Mouse (Mus musculus): ENCODE data around the gene Slc35a1. TPM values are rescaled to one million over a fixed set of nuclear protein-coding genes. Genes with fewer than 3 reads are reported as not detected.

The Slc35a1 gene
- polyA plus RNA-seq, 1 experiment, result 20.4 TPM

DNA sequence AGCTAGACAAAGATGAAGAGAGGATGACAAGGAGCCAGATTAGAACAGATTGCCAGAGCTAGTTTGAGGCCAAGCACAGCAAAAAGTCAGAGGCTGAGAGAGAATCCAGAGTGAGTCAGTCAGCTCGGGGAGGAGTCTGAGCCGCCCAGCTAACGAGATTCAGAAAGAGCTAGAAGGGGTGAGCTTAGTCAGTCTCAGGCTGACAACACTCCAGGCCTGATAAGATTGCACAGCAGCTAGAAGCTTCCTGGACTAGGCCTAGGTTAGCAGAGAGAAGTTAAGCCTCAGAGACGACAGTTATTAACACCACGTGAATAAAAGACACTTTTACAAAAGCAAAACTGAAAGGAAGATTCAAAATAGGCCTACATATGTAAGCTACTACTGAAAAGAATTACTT, 19.3 kb downstream of the Slc35a1 start:
- Histone ChIP-seq H3K36me3 (ENCODE audit: control insufficient read depth, insufficient read depth, low read length, poor library complexity, severe bottlenecking) (peaks cover 18% of the 10 kb centered on the region), H3K27ac (ENCODE audit: insufficient read depth, low read length) (no peak overlapping the region), H3K9me3 (replicated peaks; ENCODE audit: control insufficient read depth, insufficient read depth, low read length, poor library complexity, severe bottlenecking) (no peaks in the 10 kb centered on the region), H3K27me3 (ENCODE audit: control insufficient read depth, insufficient read depth, low read length, poor library complexity, severe bottlenecking) (no peaks in the 10 kb centered on the region), H3K9ac (ENCODE audit: low read depth, poor library complexity, severe bottlenecking) (no peak overlapping the region), H3K4me3 (ENCODE audit: low read depth, low read length) (no peak overlapping the region), H3K4me1 (ENCODE audit: control insufficient read depth, insufficient read depth, low read length) (no peaks in the 10 kb centered on the region)
- TF ChIP-seq EP300 (IDR thresholded peaks at IDR 0.05; ENCODE audit: insufficient read depth, low read depth, low read length) (no peak), CTCF (IDR thresholded peaks at IDR 0.05; ENCODE audit: low read depth, low read length) (no peak), POLR2A (IDR thresholded peaks at IDR 0.05; ENCODE audit: insufficient read depth, low read length) (no peak)

- Histone ChIP-seq H3K27me3 (ENCODE audit: control insufficient read depth, insufficient read depth, low read length, poor library complexity, severe bottlenecking) (no peaks in the 10 kb centered on the region), H3K27ac (ENCODE audit: insufficient read depth, low read length) (no peak overlapping the region), H3K4me3 (ENCODE audit: low read depth, low read length) (no peak overlapping the region), H3K4me1 (ENCODE audit: control insufficient read depth, insufficient read depth, low read length) (no peaks in the 10 kb centered on the region), H3K36me3 (ENCODE audit: control insufficient read depth, insufficient read depth, low read length, poor library complexity, severe bottlenecking) (peaks cover 14% of the 10 kb centered on the region; the same call in 1 of the 2 replicates), H3K9ac (ENCODE audit: low read depth, poor library complexity, severe bottlenecking) (no peak overlapping the region), H3K9me3 (replicated peaks; ENCODE audit: control insufficient read depth, insufficient read depth, low read length, poor library complexity, severe bottlenecking) (no peaks in the 10 kb centered on the region)
- no peak for TF ChIP-seq EP300 (IDR thresholded peaks at IDR 0.05; ENCODE audit: insufficient read depth, low read depth, low read length)
- no peak for TF ChIP-seq POLR2A (IDR thresholded peaks at IDR 0.05; ENCODE audit: insufficient read depth, low read length)
- no peak for TF ChIP-seq CTCF (IDR thresholded peaks at IDR 0.05; ENCODE audit: low read depth, low read length)
These were observed 25.3 kb downstream of the Slc35a1 start for GRCm38 (mm10) chr4:34661927-34662326.

- no peaks in the 10 kb centered on the region for H3K27me3 ChIP-seq (ENCODE audit: control insufficient read depth, insufficient read depth, low read length, poor library complexity, severe bottlenecking)
- H3K36me3 ChIP-seq (ENCODE audit: control insufficient read depth, insufficient read depth, low read length, poor library complexity, severe bottlenecking), result peaks cover 12% of the 10 kb centered on the region
- no peak overlapping the region for H3K9ac ChIP-seq (ENCODE audit: low read depth, poor library complexity, severe bottlenecking)
- no peaks in the 10 kb centered on the region for H3K4me1 ChIP-seq (ENCODE audit: control insufficient read depth, insufficient read depth, low read length)
- no peak for TF ChIP-seq CTCF (IDR thresholded peaks at IDR 0.05; ENCODE audit: low read depth, low read length)
- TF ChIP-seq EP300 (IDR thresholded peaks at IDR 0.05; ENCODE audit: insufficient read depth, low read depth, low read length), result no peak
- no peak for TF ChIP-seq POLR2A (IDR thresholded peaks at IDR 0.05; ENCODE audit: insufficient read depth, low read length)
- H3K4me3 ChIP-seq (ENCODE audit: low read depth, low read length), result no peak overlapping the region
- no peak overlapping the region for H3K27ac ChIP-seq (ENCODE audit: insufficient read depth, low read length)
- no peaks in the 10 kb centered on the region for H3K9me3 ChIP-seq (replicated peaks; ENCODE audit: control insufficient read depth, insufficient read depth, low read length, poor library complexity, severe bottlenecking)
These were observed 25.7 kb downstream of the Slc35a1 start for GRCm38 (mm10) chr4:34661514-34661913.

GRCm38 (mm10) chr4:34659012-34659411, 28.2 kb downstream of the Slc35a1 start:
- Histone ChIP-seq H3K27me3 (ENCODE audit: control insufficient read depth, insufficient read depth, low read length, poor library complexity, severe bottlenecking) (no peaks in the 10 kb centered on the region), H3K9me3 (replicated peaks; ENCODE audit: control insufficient read depth, insufficient read depth, low read length, poor library complexity, severe bottlenecking) (no peaks in the 10 kb centered on the region), H3K27ac (ENCODE audit: insufficient read depth, low read length) (no peak overlapping the region), H3K36me3 (ENCODE audit: control insufficient read depth, insufficient read depth, low read length, poor library complexity, severe bottlenecking) (peaks cover 12% of the 10 kb centered on the region), H3K4me1 (ENCODE audit: control insufficient read depth, insufficient read depth, low read length) (no peaks in the 10 kb centered on the region), H3K4me3 (ENCODE audit: low read depth, low read length) (no peak overlapping the region), H3K9ac (ENCODE audit: low read depth, poor library complexity, severe bottlenecking) (no peak overlapping the region)
- no peak for TF ChIP-seq EP300 (IDR thresholded peaks at IDR 0.05; ENCODE audit: insufficient read depth, low read depth, low read length)
- no peak for TF ChIP-seq CTCF (IDR thresholded peaks at IDR 0.05; ENCODE audit: low read depth, low read length)
- no peak for TF ChIP-seq POLR2A (IDR thresholded peaks at IDR 0.05; ENCODE audit: insufficient read depth, low read length)

GRCm38 (mm10) chr4:34656101-34656500, 31.1 kb downstream of the Slc35a1 start:
- H3K9ac ChIP-seq (ENCODE audit: low read depth, poor library complexity, severe bottlenecking), result no peak overlapping the region
- H3K4me3 ChIP-seq (ENCODE audit: low read depth, low read length), result no peak overlapping the region
- no peak overlapping the region for H3K27ac ChIP-seq (ENCODE audit: insufficient read depth, low read length)
- no peaks in the 10 kb centered on the region for H3K9me3 ChIP-seq (replicated peaks; ENCODE audit: control insufficient read depth, insufficient read depth, low read length, poor library complexity, severe bottlenecking)
- no peaks in the 10 kb centered on the region for H3K27me3 ChIP-seq (ENCODE audit: control insufficient read depth, insufficient read depth, low read length, poor library complexity, severe bottlenecking)
- H3K36me3 ChIP-seq (ENCODE audit: control insufficient read depth, insufficient read depth, low read length, poor library complexity, severe bottlenecking), result peaks cover 10% of the 10 kb centered on the region
- H3K4me1 ChIP-seq (ENCODE audit: control insufficient read depth, insufficient read depth, low read length), result no peaks in the 10 kb centered on the region
- no peak for TF ChIP-seq CTCF (IDR thresholded peaks at IDR 0.05; ENCODE audit: low read depth, low read length)
- TF ChIP-seq POLR2A (IDR thresholded peaks at IDR 0.05; ENCODE audit: insufficient read depth, low read length), result no peak
- no peak for TF ChIP-seq EP300 (IDR thresholded peaks at IDR 0.05; ENCODE audit: insufficient read depth, low read depth, low read length)

- no peaks in the 10 kb centered on the region for H3K4me1 ChIP-seq (ENCODE audit: control insufficient read depth, insufficient read depth, low read length)
- peaks cover 6% of the 10 kb centered on the region for H3K36me3 ChIP-seq (ENCODE audit: control insufficient read depth, insufficient read depth, low read length, poor library complexity, severe bottlenecking)
- no peaks in the 10 kb centered on the region for H3K27me3 ChIP-seq (ENCODE audit: control insufficient read depth, insufficient read depth, low read length, poor library complexity, severe bottlenecking)
These were observed 34.1 kb downstream of the Slc35a1 start for GRCm38 (mm10) chr4:34653179-34653578.

More at GRCm38 (mm10) chr4:34653179-34653578, 34.1 kb downstream of the Slc35a1 start:
- no peak overlapping the region for H3K9ac ChIP-seq (ENCODE audit: low read depth, poor library complexity, severe bottlenecking)
- H3K9me3 ChIP-seq (replicated peaks; ENCODE audit: control insufficient read depth, insufficient read depth, low read length, poor library complexity, severe bottlenecking), result no peaks in the 10 kb centered on the region
- TF ChIP-seq POLR2A (IDR thresholded peaks at IDR 0.05; ENCODE audit: insufficient read depth, low read length), result no peak
- TF ChIP-seq EP300 (IDR thresholded peaks at IDR 0.05; ENCODE audit: insufficient read depth, low read depth, low read length), result no peak
- no peak for TF ChIP-seq CTCF (IDR thresholded peaks at IDR 0.05; ENCODE audit: low read depth, low read length)
- no peak overlapping the region for H3K4me3 ChIP-seq (ENCODE audit: low read depth, low read length)
- H3K27ac ChIP-seq (ENCODE audit: insufficient read depth, low read length), result no peak overlapping the region

All from ES-Bruce4 (cell line).